Mouse (Mus musculus) WW6 (cell line): ENCODE results near the gene Sfi1.
"Not testable (repeated sequence)": the region's sequence is repeated elsewhere in the genome, so short reads cannot be mapped to it uniquely, and the experiment has no call there.

Experiments
- DNase-seq: peaks from one replicate; pipeline ENCODE4 v3.0.0-alpha.2; 2013; ENCODE audit warnings: low read depth, low spot score

Sfi1 gene

DNA sequence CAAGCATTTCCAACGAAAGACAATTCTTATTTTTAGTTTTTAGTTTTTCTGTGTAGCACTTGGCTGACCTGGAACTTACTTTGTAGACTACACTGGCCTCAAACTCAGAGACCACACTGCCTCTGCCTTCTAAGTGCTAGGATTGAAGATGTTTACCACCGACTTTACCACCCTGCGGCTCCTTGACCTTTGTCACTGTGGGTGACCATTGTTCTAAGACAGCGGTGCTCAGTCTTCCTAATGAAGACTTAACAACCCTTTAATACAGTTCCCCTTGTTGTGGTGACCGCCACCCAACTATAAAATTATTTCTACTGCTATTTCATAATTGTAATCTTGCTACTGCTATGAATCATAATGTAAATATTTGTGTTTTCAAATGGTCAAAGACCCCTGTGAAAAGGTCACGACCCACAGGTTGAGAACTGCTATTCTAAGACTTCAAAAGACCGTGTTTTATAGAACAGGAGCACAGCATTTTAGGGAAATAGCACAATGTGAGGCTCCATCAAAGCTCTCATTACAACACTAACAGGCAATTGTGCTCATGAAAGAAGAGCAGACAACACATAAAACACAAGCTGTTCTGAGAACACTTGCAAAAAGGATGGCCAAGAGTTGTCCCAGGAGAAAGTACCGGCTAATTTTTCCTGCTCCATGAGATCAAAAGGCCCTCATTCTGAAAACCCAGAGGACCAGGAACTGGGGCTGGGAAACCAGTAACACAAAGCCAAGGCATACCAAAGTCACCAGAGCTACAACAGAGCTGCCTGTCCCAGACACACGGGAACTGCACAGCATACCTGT is 47.7 kb downstream of the Sfi1 start:
- DNase-seq, result not testable (repeated sequence)

DNA sequence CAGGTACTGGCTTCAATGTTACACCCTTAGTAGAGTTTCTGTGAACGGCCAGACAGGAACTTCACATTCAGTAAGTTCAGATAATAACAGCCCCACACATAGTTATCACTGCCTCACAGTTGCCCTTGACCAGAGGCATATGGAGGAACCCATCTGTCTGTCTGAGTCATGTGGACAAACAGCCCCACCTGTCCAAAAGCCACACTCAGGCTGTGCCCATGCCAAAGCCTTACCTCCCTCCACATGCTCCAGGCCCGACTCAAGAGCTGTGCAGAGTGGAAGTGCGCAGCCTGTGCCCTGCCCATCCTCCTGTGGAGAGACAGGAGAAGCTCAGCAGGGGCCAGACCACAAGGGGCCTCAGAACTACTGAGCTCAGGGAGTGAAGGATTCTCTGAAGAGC is 49.3 kb downstream of the Sfi1 start:
- not testable (repeated sequence) for DNase-seq

DNA sequence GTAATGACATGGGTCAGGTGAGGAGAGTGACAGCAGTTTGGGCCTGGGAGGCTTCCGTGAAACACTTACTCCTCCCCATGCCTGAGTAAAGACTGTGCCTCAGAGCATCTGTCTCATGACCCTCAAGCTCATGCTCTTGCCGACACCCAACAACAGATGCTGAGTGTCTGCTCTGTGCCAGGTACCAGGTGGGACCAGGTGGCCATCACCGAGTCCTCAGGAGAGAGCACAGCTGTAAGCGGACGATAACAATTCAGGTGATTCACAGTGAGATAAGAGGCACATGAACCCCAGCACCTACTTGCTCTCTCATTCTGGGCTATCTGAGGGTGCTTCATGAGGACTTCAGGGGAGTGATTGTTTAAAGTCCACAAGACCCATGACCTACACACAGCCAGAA is 50.9 kb downstream of the Sfi1 start:
- DNase-seq, result not testable (repeated sequence)

DNA sequence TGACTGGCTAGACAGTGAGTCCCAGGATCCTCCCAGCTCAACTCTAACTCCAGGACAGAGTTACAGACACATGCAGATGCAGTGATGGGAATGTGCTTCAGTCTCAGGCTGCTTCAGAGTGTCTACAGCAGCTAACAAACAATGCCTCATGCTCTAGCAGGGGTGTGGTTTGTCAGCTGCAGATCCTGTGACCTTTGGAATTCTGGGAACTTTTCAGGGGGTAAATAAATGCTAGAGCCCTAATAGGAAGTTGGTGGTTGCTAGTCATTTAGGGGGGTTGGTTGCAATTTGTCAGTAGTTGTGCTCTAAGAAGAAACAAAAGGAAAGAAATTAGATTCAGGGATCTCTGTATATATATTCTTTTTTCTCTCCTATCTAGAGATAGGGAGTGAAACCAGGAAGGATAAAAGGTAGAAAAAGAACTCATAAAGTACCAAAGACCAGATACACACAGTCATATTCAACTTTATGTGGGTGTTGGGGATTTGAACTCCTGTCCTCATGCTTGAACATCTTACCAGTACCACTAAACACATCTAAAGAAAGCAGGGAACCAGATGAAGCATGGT is 52.2 kb downstream of the Sfi1 start:
- DNase-seq, result not testable (repeated sequence)

DNA sequence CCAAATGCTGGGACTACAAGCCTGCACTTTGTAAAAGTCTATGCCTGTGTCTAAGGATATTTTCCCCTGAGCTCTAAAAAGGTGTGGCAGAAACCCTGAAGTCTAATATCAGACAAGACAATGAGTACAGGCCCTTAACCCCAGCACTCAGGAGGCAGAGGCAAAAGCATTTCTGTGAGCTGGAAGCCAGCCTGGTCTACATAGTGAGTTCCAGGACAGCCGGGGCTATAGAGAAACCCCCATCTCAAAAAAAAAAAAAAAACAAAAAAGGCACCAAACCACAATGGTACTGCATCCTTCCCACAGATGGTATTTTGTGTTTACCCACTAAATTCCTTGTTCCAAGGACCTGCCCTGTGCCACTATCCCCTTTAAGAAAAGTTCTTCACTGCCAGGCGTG is 54.9 kb downstream of the Sfi1 start:
- DNase-seq, result not testable (repeated sequence)

DNA sequence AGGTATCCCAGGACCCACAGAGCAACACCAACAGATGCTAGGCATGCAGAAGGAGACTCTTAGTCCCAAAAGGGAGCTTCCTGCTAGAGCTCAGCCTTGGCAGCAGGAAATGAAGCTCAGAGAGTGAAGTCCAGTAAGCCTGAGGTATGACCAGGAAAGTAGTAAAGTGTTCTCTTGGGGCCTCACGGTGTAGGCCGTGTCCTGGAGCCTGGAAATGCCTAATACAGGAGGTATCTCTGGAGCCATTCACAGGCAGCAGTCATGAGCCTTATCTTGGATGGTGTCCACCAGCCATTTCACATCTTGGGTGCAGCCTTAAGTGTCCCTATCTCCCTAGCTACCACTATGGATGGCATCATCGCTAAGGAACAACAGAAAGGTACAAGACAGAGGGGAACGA is 56.0 kb downstream of the Sfi1 start:
- DNase-seq, result not testable (repeated sequence)

DNA sequence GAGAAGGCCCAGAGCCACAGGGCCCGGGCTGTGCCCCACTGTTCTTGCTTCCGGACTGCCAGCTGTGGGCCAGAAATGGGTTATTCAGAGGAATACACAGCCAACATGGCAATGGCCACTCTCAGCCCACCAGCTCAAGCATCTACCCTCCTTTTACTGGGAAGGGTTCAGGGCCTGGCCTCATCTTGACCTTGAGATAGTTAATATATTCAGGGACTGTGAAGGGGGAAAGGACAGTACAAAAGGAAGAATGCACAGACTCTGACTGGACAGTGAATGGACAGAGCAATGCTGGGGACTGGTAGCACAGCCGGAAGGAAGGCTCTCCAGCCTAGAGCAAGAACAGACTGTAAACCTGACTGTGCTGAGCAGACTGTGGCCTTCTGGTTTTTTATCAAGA is 57.3 kb downstream of the Sfi1 start:
- not testable (repeated sequence) for DNase-seq

DNA sequence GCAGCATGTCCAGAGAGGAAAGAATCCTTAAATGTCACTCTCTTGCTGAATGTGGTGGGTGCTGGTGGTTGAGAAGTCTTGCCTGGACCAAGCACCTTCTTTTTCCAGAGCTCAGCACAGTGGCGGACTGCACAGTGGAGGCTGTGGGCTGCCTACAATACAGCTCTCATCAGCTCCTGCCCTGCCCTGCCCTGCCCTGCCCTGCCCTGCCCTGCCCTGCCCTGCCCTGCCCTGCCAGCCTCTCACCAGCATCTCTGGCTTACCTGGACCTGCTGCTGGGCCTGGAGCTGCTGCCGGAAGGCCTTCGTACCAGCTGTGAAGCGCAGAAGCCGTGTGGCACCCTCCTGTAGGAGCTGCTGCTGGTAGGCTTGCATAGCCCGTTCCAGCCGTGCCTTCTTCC is 57.9 kb downstream of the Sfi1 start:
- not testable (repeated sequence) for DNase-seq

DNA sequence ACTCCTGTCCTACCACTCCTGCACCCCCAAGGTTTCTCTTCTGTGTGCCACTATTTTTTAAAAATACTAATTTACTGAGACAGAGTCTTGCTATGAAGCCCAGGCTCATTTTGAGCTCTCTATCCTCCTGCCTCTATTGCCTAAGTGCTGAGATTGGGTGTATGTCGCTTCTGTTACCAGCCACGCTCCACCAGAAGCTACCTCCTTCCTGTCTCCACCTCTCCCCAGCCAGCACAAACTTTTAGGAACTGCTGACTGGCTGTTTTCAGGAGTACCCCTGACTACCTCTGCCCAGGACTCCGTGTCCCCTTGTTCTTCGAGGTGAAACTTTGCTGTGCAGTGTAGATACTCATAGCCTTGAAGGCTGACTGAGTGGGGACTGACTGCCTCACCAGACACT is 59.9 kb downstream of the Sfi1 start:
- DNase-seq, result not testable (repeated sequence)

DNA sequence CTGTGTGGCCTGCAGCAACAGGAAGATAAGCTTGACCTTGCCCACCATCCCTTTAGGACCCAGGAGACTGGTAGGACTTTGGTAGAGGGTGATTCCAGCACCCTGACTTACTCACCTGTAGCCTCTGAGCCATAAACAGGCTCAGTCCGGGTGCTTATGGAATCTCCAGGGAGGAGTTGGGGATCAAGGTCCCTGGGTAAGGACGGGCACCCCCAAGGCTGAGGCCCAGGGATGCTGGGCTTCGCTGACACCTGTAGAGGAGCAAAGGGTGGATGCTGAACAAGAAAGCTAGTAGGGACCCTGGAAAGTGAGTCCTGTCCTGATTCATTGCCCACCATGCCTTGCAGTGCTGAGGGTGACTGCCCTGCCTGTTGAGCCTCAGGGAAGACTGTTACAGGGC is 60.3 kb downstream of the Sfi1 start:
- DNase-seq, result not testable (repeated sequence)

DNA sequence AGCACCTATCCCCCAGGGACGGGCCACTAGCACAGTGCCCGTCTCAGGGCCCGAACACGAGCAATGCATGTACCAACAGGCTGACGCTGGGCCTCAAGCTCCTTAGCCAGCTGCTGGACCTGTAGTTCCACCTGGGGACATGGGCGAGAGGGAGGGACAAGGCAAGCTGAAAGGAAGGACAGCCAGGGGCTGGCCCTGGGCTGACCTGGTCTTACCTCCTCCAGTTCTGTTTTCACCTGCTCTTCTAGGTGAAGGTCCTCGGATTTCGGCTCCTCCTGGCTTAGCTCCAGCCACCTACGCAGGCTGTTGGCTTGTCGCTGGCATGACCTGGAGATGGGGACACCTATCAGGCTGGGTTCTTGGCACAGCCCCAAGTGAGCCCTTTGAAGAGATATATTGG is 61.3 kb downstream of the Sfi1 start:
- not testable (repeated sequence) for DNase-seq

DNA sequence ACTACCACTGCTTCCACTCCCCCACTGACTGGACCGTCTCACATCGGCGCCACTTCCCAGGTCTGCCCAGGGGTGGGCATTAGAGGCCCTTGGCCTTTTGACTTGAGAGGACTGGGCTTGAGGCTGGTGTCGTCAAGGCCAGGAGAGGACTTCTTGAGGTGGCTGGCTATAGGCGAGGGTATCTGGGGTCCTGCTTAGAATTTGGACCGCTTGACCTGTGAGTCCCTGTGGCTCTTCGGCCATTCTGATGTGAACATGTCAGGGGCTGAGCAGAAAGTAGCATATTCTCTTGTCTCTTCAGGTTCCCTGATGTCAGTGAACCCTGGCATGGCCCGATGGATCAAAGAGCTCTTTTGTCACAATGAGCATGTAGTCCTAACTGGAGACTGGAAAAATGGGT is 63.4 kb downstream of the Sfi1 start:
- not testable (repeated sequence) for DNase-seq

DNA sequence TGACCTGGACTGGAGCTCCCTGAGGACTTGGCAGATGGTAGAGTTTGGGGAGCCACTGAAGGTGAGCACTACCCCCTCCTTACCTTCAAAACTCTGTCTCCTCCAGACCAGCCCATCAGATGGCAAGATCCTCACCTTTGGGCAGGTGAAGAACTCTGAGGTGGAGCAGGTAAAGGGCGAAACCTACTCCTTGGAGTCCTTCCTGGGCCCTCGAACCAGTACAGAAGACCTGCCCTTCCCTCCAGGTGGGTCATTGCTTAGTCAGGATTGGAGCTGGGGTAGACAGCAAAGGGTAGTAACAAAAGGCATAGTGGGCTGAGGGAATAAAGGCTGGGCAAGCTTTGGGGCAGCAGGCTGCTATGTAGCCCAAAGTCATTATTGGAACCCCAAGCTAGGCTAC is 64.0 kb downstream of the Sfi1 start:
- DNase-seq, result not testable (repeated sequence)

DNA sequence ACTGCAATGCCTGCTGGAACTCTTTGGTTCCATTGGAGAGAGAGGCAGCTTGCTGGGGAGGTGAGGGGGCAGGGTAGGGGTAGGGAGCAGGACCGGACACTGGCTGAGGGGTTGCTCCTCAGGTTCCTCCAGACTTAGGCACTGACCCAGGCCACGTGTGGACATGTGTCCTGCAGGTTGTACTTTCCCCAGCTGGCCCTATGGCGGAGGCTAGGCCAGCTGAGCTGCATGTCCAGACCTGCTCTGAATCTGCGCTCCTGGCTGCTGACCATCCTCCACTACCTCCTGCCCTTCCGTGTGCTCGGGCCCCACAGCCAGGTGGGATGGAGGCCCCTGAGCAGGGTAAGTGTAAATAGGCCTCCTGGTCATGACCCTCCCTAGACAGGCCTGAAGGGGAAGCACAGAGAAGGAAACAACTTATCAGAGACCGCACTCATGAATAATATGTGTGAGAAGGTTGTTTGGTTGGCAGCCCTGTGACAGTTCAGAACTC is 65.9 kb downstream of the Sfi1 start:
- DNase-seq, result not testable (repeated sequence)

DNA sequence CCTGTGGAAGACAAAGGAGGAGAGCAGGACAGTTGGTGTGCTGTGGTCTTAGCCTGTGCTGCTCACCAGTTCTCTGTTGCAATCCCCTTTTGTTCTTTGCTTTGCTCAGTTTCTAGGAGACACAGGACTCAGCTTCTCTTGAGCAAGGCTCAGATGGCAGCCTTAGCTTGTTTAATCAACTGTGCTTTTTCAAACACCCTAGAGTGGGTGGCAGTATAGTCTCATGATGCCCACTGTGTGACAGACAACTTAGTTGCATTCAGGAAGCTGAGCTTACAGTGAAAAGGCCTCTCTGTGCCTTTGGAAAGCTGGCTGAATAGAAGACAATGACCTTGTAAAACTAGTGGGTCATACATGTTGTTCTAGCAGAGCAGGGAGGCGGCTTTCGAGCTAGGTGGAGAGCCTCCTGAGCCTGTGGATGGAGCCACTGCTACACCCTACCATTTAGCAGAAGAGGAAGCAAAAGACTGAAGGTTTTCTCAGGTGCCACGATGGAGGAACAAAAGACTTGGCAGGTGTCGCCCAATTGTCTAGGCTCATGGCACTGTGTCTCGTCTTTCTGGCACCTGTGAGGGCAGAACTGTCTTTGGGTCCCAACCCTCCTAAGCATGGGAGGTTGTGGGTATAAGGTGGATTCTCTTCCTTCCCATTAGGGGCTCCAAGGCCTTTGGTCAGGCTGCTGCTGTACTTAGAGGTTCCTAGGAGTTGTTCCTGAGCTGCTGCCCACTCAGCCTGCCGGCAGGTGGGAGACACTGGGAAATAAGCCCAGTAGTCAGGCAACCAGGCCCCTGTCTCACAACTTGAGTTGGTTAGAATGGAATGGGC is 66.6 kb downstream of the Sfi1 start:
- not testable (repeated sequence) for DNase-seq

DNA sequence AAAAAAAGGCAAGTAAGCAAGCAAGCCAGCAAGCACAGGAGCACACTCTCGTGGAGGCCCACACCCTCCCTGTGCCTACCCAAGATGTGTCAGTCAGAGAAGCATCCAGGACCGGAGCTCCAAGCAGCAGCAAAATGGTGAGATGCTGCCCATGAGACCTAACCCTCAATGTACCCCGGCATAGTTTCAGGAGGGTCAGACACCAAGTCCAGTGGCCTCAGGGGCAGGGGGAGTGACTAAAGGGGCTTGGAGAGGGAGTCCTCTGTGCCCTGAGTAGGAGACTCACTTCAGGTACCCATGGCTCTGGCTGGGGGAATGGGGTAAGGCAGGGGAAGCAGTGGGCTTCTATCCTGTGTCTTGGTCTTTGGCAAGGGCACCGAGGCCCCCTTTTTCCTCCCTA is 67.3 kb downstream of the Sfi1 start:
- DNase-seq, result not testable (repeated sequence)

DNA sequence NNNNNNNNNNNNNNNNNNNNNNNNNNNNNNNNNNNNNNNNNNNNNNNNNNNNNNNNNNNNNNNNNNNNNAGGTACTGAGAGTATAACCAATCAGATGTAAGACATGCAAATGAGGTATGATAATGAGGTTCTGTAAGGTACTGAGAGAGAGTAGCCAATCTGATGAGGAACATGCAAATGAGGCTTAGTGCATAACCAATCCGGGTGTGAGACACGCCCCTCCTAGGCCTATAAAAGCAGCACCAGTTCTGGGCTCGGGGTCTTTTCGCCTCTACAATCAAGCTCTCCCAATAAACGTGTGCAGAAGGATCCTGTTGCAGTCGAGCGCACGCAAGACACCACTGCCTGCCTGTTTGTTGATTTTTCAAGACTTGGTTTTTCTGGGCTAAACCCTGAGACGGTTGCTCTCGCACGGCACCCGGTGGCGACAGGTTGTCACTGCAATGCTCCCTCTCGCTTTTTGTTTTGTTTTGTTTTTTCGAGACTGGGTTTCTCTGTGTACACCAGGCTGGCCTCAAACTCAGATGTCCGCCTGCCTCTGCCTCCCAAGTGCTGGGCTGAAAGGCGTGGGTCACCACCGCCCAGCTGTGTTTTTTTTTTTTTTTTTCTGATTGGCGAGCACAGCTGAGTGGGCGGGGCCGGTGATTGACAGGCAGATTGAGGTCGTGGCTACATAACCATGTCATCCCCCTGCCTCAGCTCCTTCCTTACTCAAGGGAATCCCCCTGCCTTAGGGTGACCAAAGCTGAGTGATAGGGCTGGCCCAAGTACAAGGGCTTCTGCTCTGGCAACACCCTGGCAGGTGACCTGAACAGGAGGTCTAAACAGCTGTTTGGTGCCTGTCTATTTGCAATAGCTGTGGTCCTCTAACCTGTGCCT is 68.1 kb downstream of the Sfi1 start:
- DNase-seq, result not testable (repeated sequence)

DNA sequence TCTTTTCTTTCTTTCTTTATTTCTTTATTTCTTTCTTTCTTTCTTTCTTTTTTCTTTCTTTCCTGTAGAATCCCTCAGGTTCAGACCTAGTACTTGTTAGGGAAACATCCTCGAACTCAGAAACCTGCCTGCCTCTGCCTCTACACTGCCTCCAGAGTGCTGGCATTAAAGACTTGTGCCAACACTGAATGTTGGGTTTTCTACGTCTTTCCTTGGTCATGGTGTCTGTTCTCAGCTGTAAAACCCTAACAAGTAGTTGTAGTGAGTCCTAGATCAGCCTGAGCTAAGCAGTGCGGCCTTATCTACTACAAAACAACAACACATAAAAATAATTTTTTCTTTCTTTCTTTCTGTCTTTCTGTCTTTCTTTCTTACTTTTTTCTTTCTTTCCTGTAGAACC is 78.9 kb downstream of the Sfi1 start:
- no peak for DNase-seq

DNA sequence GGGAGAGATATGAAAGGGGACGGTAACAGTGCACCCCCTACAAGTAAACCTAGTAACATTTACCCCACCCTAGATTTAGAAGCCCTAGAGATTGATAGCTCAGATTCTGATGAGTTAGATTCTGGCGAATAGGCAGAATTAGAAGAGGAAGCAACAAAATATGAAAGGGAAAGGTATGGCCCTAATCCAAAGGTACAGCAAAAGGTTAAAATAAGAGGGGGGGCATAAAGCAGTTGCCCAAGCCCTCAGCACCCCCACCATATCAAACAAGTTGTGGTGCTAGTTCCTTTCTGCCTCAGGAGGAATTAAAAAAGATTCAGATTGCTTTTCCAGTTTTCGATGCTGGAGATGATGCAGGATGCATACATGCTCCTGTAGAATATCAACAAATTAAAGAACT is 87.1 kb downstream of the Sfi1 start:
- DNase-seq, result no peak

DNA sequence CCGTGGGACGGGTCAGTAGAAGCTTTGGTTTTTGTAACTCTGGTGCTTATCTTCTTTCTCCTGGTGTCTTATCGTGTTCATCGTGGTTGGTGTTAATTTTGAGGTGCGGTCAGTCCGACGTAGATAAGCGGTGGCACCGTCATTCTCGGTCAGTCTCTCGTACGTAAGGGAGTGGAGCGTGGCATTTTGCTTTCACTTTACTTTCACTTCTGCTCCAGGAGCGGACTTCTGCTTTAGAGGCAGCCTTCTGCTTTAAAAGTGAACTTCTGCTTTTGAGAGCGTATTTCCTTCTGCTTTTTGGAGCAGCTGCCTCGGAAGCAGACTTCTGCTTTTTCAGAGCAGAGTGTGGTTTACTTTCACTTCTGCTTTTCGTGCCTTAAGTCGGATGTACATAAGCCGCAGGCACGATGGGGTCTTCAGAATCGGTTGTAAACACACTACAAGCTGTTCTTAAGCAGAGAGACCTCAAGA is 88.0 kb downstream of the Sfi1 start:
- no peak for DNase-seq
